Mouse (Mus musculus) stomach, postnatal 0 days (tissue): Measurements from ENCODE around the gene Egfr. TPM values are rescaled to one million over a fixed set of nuclear protein-coding genes. Genes with fewer than 3 reads are reported as not detected.

Experiments used
- ATAC-seq: fragments of 200-750 bp; cut with Nextera tagmentation; 2 replicates; pipeline ENCODE4 v1.8.0; 2017; ENCODE audit not compliant: low FRiP score, low TSS enrichment
- DNase-seq: peaks from one replicate; pipeline ENCODE4 v3.0.0-alpha.2; 2016; ENCODE audit warnings: low spot score
- H3K27ac ChIP-seq: fragments of 300-500 bp; sonication (generic); replicated peaks from 2 replicates; pipeline ENCODE4 v1.5.1; 2014; ENCODE audit warnings: mild to moderate bottlenecking, control low read depth
- H3K27me3 ChIP-seq: fragments of 300-500 bp; sonication (generic); 2 replicates; pipeline ENCODE4 v1.6.1; 2014; ENCODE audit warnings: low read length; ENCODE audit not compliant: control insufficient read depth, insufficient read depth
- H3K36me3 ChIP-seq: fragments of 300-500 bp; sonication (generic); 2 replicates; pipeline ENCODE4 v1.6.1; 2014; ENCODE audit warnings: low read length, mixed read lengths; ENCODE audit not compliant: control insufficient read depth, insufficient read depth
- H3K4me1 ChIP-seq: fragments of 300-500 bp; sonication (generic); replicated peaks from 2 replicates; pipeline ENCODE4 v1.6.1; 2014; ENCODE audit warnings: antibody characterized with exemption; ENCODE audit not compliant: control insufficient read depth, insufficient read depth
- H3K4me2 ChIP-seq: fragments of 300-500 bp; sonication (generic); replicated peaks from 2 replicates; pipeline ENCODE4 v1.6.1; 2014; ENCODE audit warnings: low read depth, mild to moderate bottlenecking, control low read depth, moderate library complexity
- H3K4me3 ChIP-seq: fragments of 300-500 bp; sonication (generic); 2 replicates; pipeline ENCODE4 v1.5.1; 2014; ENCODE audit warnings: low read depth, low read length, control low read depth
- H3K9ac ChIP-seq: fragments of 300-500 bp; sonication (generic); 2 replicates; pipeline ENCODE4 v1.6.1; 2014; ENCODE audit warnings: mild to moderate bottlenecking, low read length, control low read depth, mixed read lengths
- H3K9me3 ChIP-seq: fragments of 300-500 bp; sonication (generic); 2 replicates; pipeline ENCODE4 v1.6.1; 2016; ENCODE audit warnings: low read length; ENCODE audit not compliant: control insufficient read depth
- CTCF ChIP-seq: IDR thresholded peaks from 2 replicates; pipeline ENCODE4 v1.5.1; 2016; ENCODE audit warnings: antibody characterized with exemption, low read depth, mild to moderate bottlenecking, moderate library complexity
- EP300 ChIP-seq: optimal IDR thresholded peaks from 2 replicates; pipeline ENCODE3; 2016; ENCODE audit warnings: antibody characterized with exemption
- WGBS: fragments of 180-500 bp; shearing (Covaris S2); extraction: QIAGEN DNeasy Blood & Tissue Kit; methylation state at CpG from one replicate; pipeline ENCODE4 v1.1.7; 2014; 5-methylcytosine and 5-hydroxymethylcytosine counted together
- polyA plus RNA-seq: library from polyadenylated mRNA; unstranded; fragments of >200 nt; fragmentation: Nextera tagmentation; extraction: Ambion mirVana; gene quantifications from 2 replicates; pipeline ENCODE4 v1.2.1, GENCODE M21; 2015

Gene Egfr
- polyA plus RNA-seq, 1 experiment from 2014 or later = 13.5 TPM

GRCm38 (mm10) chr11:16958520-16958919 is 206.5 kb downstream of the Egfr start:
- DNase-seq (no peak), ATAC-seq (no peak)
- H3K4me3 ChIP-seq = no peak overlapping the region
- WGBS = 68% methylated on average over 1 of the region's 1 CpGs
- no peaks in the 10 kb centered on the region for H3K36me3 ChIP-seq
- no peak overlapping the region for H3K4me2 ChIP-seq
- no peaks in the 10 kb centered on the region for H3K27me3 ChIP-seq
- TF ChIP-seq EP300 (no peak), CTCF (no peak)
- H3K9me3 ChIP-seq = no peaks in the 10 kb centered on the region
- no peak overlapping the region for H3K9ac ChIP-seq
- no peaks in the 10 kb centered on the region for H3K4me1 ChIP-seq
- H3K27ac ChIP-seq = no peak overlapping the region

Other genes starting within 250 kb of the Egfr start
- gene Sec61g, start 243.7 kb upstream of the Egfr start, polyA plus RNA-seq = 33.0 and 35.5 TPM in 2 replicates
- gene Fbxo48, start 199.2 kb downstream of the Egfr start, polyA plus RNA-seq = 0.21 and 0.35 TPM in 2 replicates